Mouse (Mus musculus) layer of hippocampus, postnatal 36 days (tissue): Measurements from ENCODE around the gene Ppfibp1. TPM values are rescaled to one million over a fixed set of nuclear protein-coding genes. Genes with fewer than 3 reads are reported as not detected.

Experiments
- DNase-seq, 2 experiments: peaks; one replicate each; pipeline ENCODE4 v3.0.0; 2022
- total RNA-seq, 2 experiments: library from RNA; stranded (reverse); gene quantifications; 2 replicates each; pipeline ENCODE4 v1.2.3; 2021

The Ppfibp1 gene
- total RNA-seq, 2 experiments from 2014 or later: 41.2 to 44.2 TPM

- DNase-seq: no peak
These were observed 155.3 kb downstream of the Ppfibp1 start for GRCm38 (mm10) chr6:147043633-147044032.

GRCm38 (mm10) chr6:147049239-147049805 is 161.0 kb downstream of the Ppfibp1 start:
- no peak for DNase-seq

GRCm38 (mm10) chr6:147051666-147052065 is 163.4 kb downstream of the Ppfibp1 start:
- no peak for DNase-seq

- no peak for DNase-seq
These were observed 164.2 kb downstream of the Ppfibp1 start for GRCm38 (mm10) chr6:147052440-147052839.

- DNase-seq: no peak
These were observed 165.7 kb downstream of the Ppfibp1 start for GRCm38 (mm10) chr6:147053785-147054646.

- no peak for DNase-seq
These were observed 167.2 kb downstream of the Ppfibp1 start for GRCm38 (mm10) chr6:147055374-147055977.

- DNase-seq: no peak
These were observed 171.0 kb downstream of the Ppfibp1 start for GRCm38 (mm10) chr6:147059326-147059725.

- no peak for DNase-seq
These were observed 173.3 kb downstream of the Ppfibp1 start for GRCm38 (mm10) chr6:147061630-147062029.

- no peak for DNase-seq
These were observed 173.7 kb downstream of the Ppfibp1 start for GRCm38 (mm10) chr6:147062034-147062433.

GRCm38 (mm10) chr6:147062694-147063093 is 174.4 kb downstream of the Ppfibp1 start:
- no peak for DNase-seq

- no peak for DNase-seq
These were observed 176.1 kb downstream of the Ppfibp1 start for GRCm38 (mm10) chr6:147064226-147064943.

GRCm38 (mm10) chr6:147064944-147065261 is 176.6 kb downstream of the Ppfibp1 start:
- no peak for DNase-seq

GRCm38 (mm10) chr6:147075808-147076387 is 187.6 kb downstream of the Ppfibp1 start:
- no peak for DNase-seq

GRCm38 (mm10) chr6:147076878-147077277 is 188.6 kb downstream of the Ppfibp1 start:
- DNase-seq: no peak

GRCm38 (mm10) chr6:147079919-147080318 is 191.6 kb downstream of the Ppfibp1 start:
- DNase-seq: no peak

Other genes with a start within 250 kb of the Ppfibp1 start
- gene Med21, start 245.9 kb upstream of the Ppfibp1 start, total RNA-seq: 10 to 100 TPM; 47.3 to 49.8 TPM
- gene Tm7sf3, start 245.7 kb upstream of the Ppfibp1 start, total RNA-seq: 10 to 100 TPM; 41.3 to 42.0 TPM
- gene Stk38l, start 163.5 kb upstream of the Ppfibp1 start, total RNA-seq: 10 to 100 TPM; 21.3 to 23.3 TPM
- gene Arntl2, start 92.4 kb upstream of the Ppfibp1 start, total RNA-seq: 10 to 100 TPM in 1 of 2 experiments, 1 to 10 TPM in 1; 7.6 to 11.1 TPM
- gene Smco2, start 38.4 kb upstream of the Ppfibp1 start, total RNA-seq: not detected
- not detected for gene 1700034J05Rik, start 65.9 kb downstream of the Ppfibp1 start, total RNA-seq
- 1 to 10 TPM; 1.6 to 1.9 TPM for gene Rep15, start 144.1 kb downstream of the Ppfibp1 start, total RNA-seq
- gene Mrps35, start 154.3 kb downstream of the Ppfibp1 start, total RNA-seq: 10 to 100 TPM; 46.9 to 49.9 TPM
- under 1 TPM; 0.42 to 0.46 TPM for gene Mansc4, start 198.5 kb downstream of the Ppfibp1 start, total RNA-seq
- 10 to 100 TPM; 19.6 to 20.7 TPM for gene Klhl42, start 202.9 kb downstream of the Ppfibp1 start, total RNA-seq